Mouse (Mus musculus): ENCODE measurements around the gene Adcy6.

Gene Adcy6

GRCm38 (mm10) chr15:98609331-98610130 is at the start of gene Adcy6:
Adcy6 (minus strand) TSS chr15:98610076.
- no peak for DNase-seq (ENCODE audit: low read depth, low spot score)

DNA sequence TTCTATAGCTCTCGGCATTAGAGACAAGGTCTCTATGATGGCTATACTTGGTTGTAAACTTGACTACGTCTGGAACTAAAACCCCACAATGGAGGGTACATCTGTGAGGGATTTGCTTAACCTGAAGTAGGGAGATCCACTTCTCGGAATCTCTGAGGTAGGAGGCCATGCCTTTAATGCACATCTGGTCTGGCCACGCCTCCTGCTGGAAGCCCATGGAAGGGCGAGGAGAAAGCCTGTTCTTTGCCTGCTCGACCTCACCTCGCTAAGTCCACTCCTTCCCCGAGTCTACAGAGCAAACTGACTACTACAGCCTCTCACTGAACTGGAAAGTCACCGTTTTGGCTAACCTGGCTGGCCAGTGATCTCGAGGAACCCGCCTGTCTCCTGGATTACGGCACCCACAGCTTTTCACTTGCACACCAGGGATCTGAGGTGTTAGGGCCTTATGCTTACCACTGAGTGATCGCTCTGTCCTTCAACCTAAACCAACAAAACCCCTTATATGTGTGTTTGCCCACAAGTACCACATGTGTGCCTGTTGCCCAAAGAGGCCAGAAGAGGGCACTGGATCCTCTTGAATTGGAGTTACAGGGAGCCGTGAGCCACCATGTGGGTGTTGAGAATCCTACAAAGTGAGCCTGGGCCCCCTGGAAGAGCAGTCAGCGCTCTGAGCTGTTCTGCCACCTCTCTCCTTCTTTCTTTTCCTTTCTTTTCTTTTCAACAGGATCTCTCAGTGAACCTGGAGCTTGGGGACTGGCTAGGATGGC is 47.3 kb upstream of the Adcy6 start:
- DNase-seq (ENCODE audit: low read depth, low spot score) = peak; percentile 22

GRCm38 (mm10) chr15:98652174-98652573 is 42.3 kb upstream of the Adcy6 start:
- no peak for DNase-seq (ENCODE audit: low read depth, low spot score)

DNA sequence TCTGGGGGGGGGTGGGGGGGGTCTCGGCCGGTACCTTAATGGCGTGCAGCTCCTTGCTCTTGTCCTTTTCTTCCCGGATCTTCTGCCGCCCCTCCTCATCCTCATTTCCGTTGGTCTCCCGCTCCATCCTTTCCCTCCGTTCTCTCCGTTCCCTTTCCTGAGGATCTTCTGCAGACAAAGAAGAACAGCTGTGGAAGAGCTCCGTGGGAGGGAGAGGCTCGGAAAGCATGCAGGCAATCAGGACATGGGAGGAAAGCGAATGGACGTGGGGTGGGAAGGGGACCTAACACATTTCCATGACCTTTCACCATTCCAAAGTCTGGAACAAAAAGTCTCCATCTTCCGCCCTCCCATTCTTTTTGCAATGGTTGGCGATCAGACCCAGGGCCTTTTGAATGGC is 41.6 kb upstream of the Adcy6 start:
- DNase-seq (ENCODE audit: low read depth, low spot score) = no peak

GRCm38 (mm10) chr15:98648071-98648470 is 38.2 kb upstream of the Adcy6 start:
- DNase-seq (ENCODE audit: low read depth, low spot score) = no peak

DNA sequence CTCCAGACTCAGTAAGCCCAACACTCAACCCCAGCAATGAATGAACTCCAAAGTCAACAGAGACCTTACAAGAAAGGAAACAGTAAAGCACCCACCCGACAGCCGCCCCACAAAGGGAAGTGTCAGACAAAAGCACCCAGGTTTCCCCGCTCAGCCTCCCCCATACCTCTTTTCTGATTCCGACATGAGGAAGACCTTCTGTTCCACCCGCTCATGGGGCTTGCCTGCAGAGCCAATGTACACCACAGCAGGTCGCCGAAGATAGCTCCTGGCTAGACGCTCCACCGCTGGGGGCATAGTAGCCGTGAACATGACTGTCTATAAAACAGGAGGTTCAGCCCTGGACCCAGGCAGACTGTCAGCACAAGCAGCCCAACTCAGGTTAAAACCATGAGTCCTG is 37.4 kb upstream of the Adcy6 start:
- DNase-seq (ENCODE audit: low read depth, low spot score) = no peak

DNA sequence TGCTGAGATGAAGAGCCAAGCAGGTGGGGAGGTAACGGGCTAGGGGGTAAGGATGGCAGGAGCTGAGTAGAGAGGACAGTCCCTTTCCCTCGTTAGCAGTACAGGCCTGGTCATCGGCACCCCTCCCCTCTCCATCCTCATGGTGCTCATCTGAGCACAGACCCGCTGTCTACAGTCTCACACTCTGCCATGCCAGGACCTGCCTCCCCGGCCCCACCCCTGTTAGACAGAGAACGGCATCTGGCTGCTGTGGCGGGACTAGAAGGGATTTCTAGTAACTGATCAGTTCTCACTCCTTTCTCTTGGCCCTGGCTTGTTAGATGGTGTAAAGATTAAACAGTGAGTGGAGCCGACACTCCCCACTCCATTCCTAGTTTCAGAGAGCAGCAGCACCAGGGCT is 36.9 kb upstream of the Adcy6 start:
- no peak for DNase-seq (ENCODE audit: low read depth, low spot score)

- DNase-seq (ENCODE audit: low read depth, low spot score) = no peak
Observed at GRCm38 (mm10) chr15:98645057-98646026, 35.5 kb upstream of the Adcy6 start.

- DNase-seq (ENCODE audit: low read depth, low spot score) = no peak
Observed at GRCm38 (mm10) chr15:98644406-98644805, 34.5 kb upstream of the Adcy6 start.

GRCm38 (mm10) chr15:98640157-98640556 is 30.3 kb upstream of the Adcy6 start:
- no peak for DNase-seq (ENCODE audit: low read depth, low spot score)

- DNase-seq (ENCODE audit: low read depth, low spot score) = no peak
Observed at GRCm38 (mm10) chr15:98637155-98637554, 27.3 kb upstream of the Adcy6 start.

GRCm38 (mm10) chr15:98636517-98636916 is 26.6 kb upstream of the Adcy6 start:
- DNase-seq (ENCODE audit: low read depth, low spot score) = no peak

- no peak for DNase-seq (ENCODE audit: low read depth, low spot score)
Observed at GRCm38 (mm10) chr15:98635291-98635841, 25.5 kb upstream of the Adcy6 start.

DNA sequence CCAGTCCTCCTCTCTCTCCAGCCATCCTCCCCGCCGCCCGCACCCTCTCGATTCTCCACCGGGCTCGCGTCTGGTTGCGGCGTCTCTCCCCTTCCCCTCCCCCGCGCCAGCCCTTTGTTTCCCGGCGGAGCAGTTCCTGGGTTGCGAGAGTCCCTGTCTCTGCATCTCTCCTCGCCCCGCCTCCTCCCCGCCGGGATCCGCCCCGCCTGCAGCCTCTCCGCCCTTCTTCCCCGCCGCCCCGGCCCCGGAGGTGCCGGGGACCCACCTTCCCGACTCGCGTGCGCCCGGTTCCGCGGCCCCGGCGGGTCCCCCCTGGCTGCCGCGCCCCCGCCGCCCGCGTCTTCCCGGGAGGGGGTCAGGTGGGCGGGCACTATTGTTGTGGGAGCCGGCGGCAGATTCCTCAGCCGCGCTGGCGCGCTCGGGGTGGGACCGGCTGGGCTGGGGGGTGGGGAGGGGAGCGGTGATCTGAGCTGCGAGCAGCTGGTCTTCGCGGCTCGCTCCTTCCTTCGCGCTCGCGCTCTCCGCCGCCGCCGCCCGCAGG is 24.7 kb upstream of the Adcy6 start:
- peak; percentile 50 for DNase-seq (ENCODE audit: low read depth, low spot score)

GRCm38 (mm10) chr15:98633822-98634470 is 24.1 kb upstream of the Adcy6 start:
- peak; percentile 35 for DNase-seq (ENCODE audit: low read depth, low spot score)

- DNase-seq (ENCODE audit: low read depth, low spot score) = peak; percentile 37
Observed at GRCm38 (mm10) chr15:98632921-98633320, 23.0 kb upstream of the Adcy6 start.

DNA sequence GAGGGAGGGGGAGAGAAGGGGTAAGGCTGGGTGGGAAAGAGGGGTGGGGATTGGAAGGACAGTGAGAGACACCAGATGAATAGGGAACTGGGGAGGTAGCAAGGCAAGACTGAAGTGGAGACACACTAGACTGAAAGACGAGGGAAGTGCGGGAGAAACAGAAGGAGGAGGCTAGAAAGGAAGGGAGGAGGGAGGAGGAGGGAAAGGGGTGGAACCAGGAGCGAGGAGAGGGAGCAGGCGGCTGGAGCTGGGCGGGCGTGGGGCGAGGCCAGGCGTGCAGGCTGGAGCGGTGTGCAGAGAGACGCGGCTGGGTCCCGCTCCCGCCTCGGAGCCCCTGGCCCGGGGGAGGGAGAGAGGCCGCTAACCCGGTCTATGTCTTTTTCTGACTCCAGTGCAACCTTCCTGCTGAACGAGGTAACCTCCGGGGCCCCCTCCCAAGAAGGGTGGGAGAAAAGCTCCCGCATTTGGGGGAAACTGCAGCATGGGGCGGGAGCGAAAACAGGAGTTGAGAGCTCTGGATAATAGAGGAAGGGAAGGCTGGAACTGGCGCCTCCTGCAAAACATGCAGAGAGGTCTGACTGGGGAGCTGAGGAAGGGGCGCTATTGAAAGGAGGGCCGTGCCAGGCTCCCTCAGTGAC is 22.4 kb upstream of the Adcy6 start:
- no peak for DNase-seq (ENCODE audit: low read depth, low spot score)

- DNase-seq (ENCODE audit: low read depth, low spot score) = peak; percentile 76
Observed at GRCm38 (mm10) chr15:98631493-98631892, 21.6 kb upstream of the Adcy6 start.

- no peak for DNase-seq (ENCODE audit: low read depth, low spot score)
Observed at GRCm38 (mm10) chr15:98630540-98630939, 20.7 kb upstream of the Adcy6 start, which contains the start of gene Cacnb3. Cacnb3 (plus strand) TSS chr15:98630840.

DNA sequence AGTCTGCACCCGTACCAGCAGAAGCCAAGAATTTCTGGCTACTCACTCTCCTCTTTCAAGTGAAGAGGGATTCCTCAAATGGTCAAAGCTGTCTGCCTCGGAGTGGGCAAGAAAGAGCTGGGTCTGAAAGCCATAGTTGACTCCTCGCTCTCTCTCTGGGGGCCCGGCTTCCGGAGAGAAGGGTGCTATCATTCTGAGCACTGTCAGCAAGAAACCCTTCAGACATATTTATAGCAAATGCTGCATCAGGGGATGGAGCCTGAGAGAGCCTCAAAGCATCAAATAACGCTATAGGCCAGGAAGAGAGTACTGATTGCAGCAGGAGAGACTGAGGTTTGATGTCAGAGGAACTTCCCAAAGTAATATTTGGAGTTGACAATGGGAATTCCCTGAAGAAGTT is 19.6 kb upstream of the Adcy6 start:
- DNase-seq (ENCODE audit: low read depth, low spot score) = no peak
